Mouse (Mus musculus) CH12.LX (cell line): ENCODE results near the gene Inpp5a.

Source experiments
- BHLHE40 ChIP-seq: IDR thresholded peaks from 2 replicates; pipeline ENCODE4 v1.6.1; 2011; ENCODE audit warnings: mild to moderate bottlenecking, low read depth, low read length, improper control_type of control experiment
- CTCF ChIP-seq, 2 experiments: IDR thresholded peaks in 1 of 2; conservative IDR thresholded peaks in 1 of 2; 2 replicates each; pipeline ENCODE4 v1.5.1; 2011 to 2012; ENCODE audit warnings: low read depth in 2 of 2, low read length in 2 of 2, improper control_type of control experiment in 1 of 2, inconsistent platforms in 1 of 2, mild to moderate bottlenecking in 1 of 2, moderate library complexity in 1 of 2
- IRF4 ChIP-seq: IDR thresholded peaks from 2 replicates; pipeline ENCODE4 v1.6.1; 2014; ENCODE audit warnings: low read depth, mild to moderate bottlenecking, inconsistent platforms, low read length, improper control_type of control experiment
- MYC ChIP-seq: IDR thresholded peaks from 2 replicates; pipeline ENCODE4 v1.6.1; 2011; ENCODE audit warnings: low read depth, mild to moderate bottlenecking, improper control_type of control experiment, low read length
- POLR2A ChIP-seq: IDR thresholded peaks from 2 replicates; pipeline ENCODE4 v1.6.1; 2011; ENCODE audit warnings: low read depth, mild to moderate bottlenecking, improper control_type of control experiment, low read length
- POLR2AphosphoS2 ChIP-seq: IDR thresholded peaks from 2 replicates; pipeline ENCODE4 v1.6.1; 2011; ENCODE audit warnings: low read depth, low read length, improper control_type of control experiment
- TCF12 ChIP-seq: IDR thresholded peaks from 2 replicates; pipeline ENCODE4 v1.6.1; 2014; ENCODE audit warnings: low read depth, mild to moderate bottlenecking, inconsistent platforms, low read length, improper control_type of control experiment
- UBTF ChIP-seq: IDR thresholded peaks from 2 replicates; pipeline ENCODE4 v1.6.1; 2012; ENCODE audit warnings: low read depth, mild to moderate bottlenecking, inconsistent platforms, low read length, improper control_type of control experiment, moderate library complexity
- ZC3H11A ChIP-seq: IDR thresholded peaks from 2 replicates; pipeline ENCODE4 v1.6.1; 2012; ENCODE audit warnings: low read depth, mild to moderate bottlenecking, inconsistent platforms, low read length, improper control_type of control experiment
- ZMIZ1 ChIP-seq: IDR thresholded peaks from 2 replicates; pipeline ENCODE4 v1.6.1; 2012; ENCODE audit warnings: low read depth, mild to moderate bottlenecking, inconsistent platforms, low read length, improper control_type of control experiment

- TF ChIP-seq POLR2A (no peak), POLR2AphosphoS2 (no peak), UBTF (no peak), TCF12 (no peak), MYC (no peak), BHLHE40 (no peak), CTCF (conservative IDR thresholded peaks at IDR 0.05 in 1 of 2, IDR thresholded peaks at IDR 0.05 in 1 of 2; ENCODE audit: low read depth in 2 of 2, low read length in 2 of 2) (no peak), IRF4 (no peak), ZC3H11A (no peak), ZMIZ1 (no peak)
Measured at GRCm38 (mm10) chr7:139469457-139469856, 80.5 kb downstream of the Inpp5a start.
